Mouse (Mus musculus): ENCODE results near the gene Rin2. TPM values are rescaled to one million over a fixed set of nuclear protein-coding genes. Genes with fewer than 3 reads are reported as not detected.

Rin2 gene
- polyA plus RNA-seq, 1 experiment from 2014 or later, result 26.7 TPM

DNA sequence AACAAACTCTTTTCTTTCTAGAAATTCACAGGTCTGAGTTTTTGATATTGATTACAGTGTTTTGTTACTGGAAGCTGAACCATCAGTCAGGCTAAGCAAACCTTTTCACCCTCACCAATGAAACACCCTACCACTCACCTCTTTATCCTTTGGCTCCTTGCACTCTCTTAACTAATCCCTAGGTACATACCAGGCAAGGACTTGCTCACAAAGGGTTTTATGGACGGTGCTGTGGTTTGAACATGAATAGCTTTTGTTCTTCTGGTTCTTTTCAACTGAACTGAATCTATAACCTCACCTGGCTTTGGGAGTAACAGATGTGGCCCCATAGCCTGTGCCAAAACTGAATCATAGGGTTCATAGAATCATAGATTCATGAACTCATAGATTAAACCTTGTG, 71.4 kb downstream of the Rin2 start:
- DNase-seq (no peak), ATAC-seq (ENCODE audit: insufficient read depth) (no peak)
- H3K36me3 ChIP-seq (ENCODE audit: insufficient read depth), result no peaks in the 10 kb centered on the region
- TF ChIP-seq CTCF (IDR thresholded peaks at IDR 0.05; ENCODE audit: low read depth), result no peak
- H3K27me3 ChIP-seq (ENCODE audit: insufficient read depth, low read length), result no peaks in the 10 kb centered on the region
- H3K4me2 ChIP-seq, result no peak overlapping the region
- no peaks in the 10 kb centered on the region for H3K4me1 ChIP-seq (ENCODE audit: insufficient read depth)
- no peak overlapping the region for H3K9ac ChIP-seq
- H3K27ac ChIP-seq (ENCODE audit: low read depth), result no peak overlapping the region
- WGBS, result 55% methylated on average over 1 of the region's 1 CpGs
- no peak overlapping the region for H3K4me3 ChIP-seq (ENCODE audit: low read depth, low read length)
- H3K9me3 ChIP-seq (ENCODE audit: low read depth, low read length), result no peaks in the 10 kb centered on the region

DNA sequence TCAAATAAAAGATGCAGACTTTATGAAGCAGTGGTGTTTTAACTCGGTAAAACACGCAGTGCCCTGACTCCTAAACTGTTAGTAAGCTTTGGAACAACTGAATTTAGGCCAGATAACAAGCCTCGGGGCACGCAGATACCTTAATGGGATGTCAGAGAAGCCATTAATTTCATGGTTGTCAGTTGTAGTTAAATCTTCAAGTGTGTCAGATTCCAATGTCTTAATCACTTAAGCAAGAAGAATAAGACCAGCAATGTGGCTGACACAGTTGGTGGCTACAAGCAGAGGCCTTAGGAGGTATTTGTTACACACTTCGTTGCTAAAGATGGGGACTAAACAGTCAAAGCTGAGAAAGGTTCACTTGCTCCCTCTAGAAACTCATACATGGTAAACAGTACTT, 74.6 kb downstream of the Rin2 start:
- no peak for DNase-seq
- WGBS, result 62% methylated on average over 5 of the region's 5 CpGs

DNA sequence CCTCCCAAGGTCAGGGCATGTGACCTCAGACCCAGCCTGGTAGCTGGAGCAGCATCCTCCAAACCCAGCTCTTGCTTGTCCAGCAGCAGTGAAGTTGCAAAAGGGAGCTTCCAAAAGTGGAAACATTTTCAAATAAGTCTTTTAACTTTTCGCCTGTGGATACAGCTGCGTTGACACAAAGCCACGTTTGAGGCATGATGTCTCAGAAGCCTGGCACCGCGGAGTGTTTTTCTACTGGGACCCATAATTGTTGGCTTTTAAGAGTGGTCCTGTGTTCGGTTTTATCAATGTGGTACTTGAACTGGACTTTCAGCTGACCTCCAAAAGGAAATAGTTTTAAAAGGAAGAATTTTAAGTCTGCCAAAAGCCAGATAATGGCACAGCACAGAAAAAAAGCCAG, 77.6 kb downstream of the Rin2 start:
- no peak overlapping the region for H3K4me3 ChIP-seq (ENCODE audit: low read depth, low read length)
- ATAC-seq (ENCODE audit: insufficient read depth) (no peak), DNase-seq (no peak)
- H3K36me3 ChIP-seq (ENCODE audit: insufficient read depth), result no peaks in the 10 kb centered on the region
- no peak overlapping the region for H3K4me2 ChIP-seq
- H3K27ac ChIP-seq (ENCODE audit: low read depth), result no peak overlapping the region
- no peaks in the 10 kb centered on the region for H3K4me1 ChIP-seq (ENCODE audit: insufficient read depth)
- no peaks in the 10 kb centered on the region for H3K27me3 ChIP-seq (ENCODE audit: insufficient read depth, low read length)
- WGBS, result 55% methylated on average over 6 of the region's 6 CpGs
- H3K9me3 ChIP-seq (ENCODE audit: low read depth, low read length), result no peaks in the 10 kb centered on the region
- no peak overlapping the region for H3K9ac ChIP-seq
- TF ChIP-seq CTCF (IDR thresholded peaks at IDR 0.05; ENCODE audit: low read depth), result no peak

More for the DNA sequence above, 74.6 kb downstream of the Rin2 start:
- no peak overlapping the region for H3K27ac ChIP-seq (ENCODE audit: low read depth)
- ATAC-seq (ENCODE audit: insufficient read depth), result no peak
- H3K9me3 ChIP-seq (ENCODE audit: low read depth, low read length), result no peaks in the 10 kb centered on the region
- H3K9ac ChIP-seq, result no peak overlapping the region
- H3K4me2 ChIP-seq, result no peak overlapping the region
- no peak overlapping the region for H3K4me3 ChIP-seq (ENCODE audit: low read depth, low read length)
- H3K4me1 ChIP-seq (ENCODE audit: insufficient read depth), result no peaks in the 10 kb centered on the region
- H3K27me3 ChIP-seq (ENCODE audit: insufficient read depth, low read length), result no peaks in the 10 kb centered on the region
- H3K36me3 ChIP-seq (ENCODE audit: insufficient read depth), result no peaks in the 10 kb centered on the region
- no peak for TF ChIP-seq CTCF (IDR thresholded peaks at IDR 0.05; ENCODE audit: low read depth)

DNA sequence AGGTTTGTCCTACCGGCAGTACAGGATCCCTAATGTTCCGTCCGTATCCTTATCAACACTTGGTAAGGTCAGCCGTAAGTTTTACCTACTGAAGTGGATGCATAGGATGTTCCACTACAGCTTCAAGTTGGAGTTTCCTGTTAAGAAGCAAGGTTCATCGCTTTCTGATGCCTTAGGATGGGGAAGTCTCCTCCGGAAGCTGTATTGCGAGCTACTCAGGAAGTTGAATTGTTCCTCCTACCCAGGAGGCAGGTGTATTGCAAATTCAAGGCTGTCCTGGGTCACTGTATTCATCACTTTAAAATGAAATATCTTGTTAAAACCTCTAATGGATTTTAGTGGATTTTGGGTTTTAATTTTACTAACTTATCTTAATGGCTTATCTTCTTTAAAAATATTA, 79.0 kb downstream of the Rin2 start:
- Histone ChIP-seq H3K9ac (no peak overlapping the region), H3K36me3 (ENCODE audit: insufficient read depth) (no peaks in the 10 kb centered on the region), H3K4me3 (ENCODE audit: low read depth, low read length) (no peak overlapping the region), H3K4me2 (no peak overlapping the region), H3K27me3 (ENCODE audit: insufficient read depth, low read length) (no peaks in the 10 kb centered on the region), H3K9me3 (ENCODE audit: low read depth, low read length) (no peaks in the 10 kb centered on the region), H3K27ac (ENCODE audit: low read depth) (no peak overlapping the region), H3K4me1 (ENCODE audit: insufficient read depth) (no peaks in the 10 kb centered on the region)
- DNase-seq (no peak), ATAC-seq (ENCODE audit: insufficient read depth) (no peak)
- WGBS, result 67% methylated on average over 7 of the region's 7 CpGs
- TF ChIP-seq CTCF (IDR thresholded peaks at IDR 0.05; ENCODE audit: low read depth), result no peak

DNA sequence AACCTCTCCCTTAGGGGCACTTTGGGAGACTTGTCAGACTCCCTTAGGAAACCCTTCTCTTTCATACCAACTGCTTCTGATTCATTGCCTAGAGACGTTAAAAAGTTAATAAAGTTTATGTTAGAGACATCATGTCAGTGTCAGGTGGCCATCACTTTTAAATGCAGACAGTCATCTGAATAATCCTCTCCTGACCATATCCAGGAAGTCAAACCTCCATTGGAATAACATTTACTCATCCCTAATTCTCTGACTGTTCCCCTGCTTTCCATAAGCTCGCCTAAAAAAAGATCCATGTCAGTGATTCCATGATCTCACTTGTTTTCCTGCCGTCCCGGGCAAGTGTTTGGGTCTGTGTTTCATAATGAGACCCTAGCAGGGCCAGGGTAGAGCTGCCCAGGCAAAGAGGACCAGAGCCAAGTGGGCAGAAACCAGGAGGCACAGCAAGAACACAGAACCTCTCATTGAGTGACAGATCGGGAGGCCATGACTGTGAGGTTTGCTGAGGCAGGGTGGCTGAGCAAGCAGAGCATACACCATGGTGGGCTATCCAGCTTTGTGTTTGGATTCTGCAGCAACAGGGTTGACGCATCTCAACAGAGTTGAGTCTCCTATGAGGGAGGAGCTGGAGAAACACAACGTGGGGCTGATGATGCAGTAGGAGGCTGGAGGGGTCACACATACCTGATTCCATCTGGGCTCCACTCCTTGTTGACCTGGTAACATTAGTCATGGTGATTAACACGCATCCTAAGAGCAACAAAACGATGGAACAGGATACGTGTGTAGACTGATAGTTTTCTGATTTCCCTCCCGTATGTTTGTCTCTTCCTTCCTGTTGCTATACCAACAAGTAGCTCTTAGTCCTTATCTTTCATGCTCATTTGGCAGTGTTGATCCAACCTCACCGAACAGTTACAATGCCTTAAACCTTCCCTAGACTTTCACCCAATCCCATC, 81.1 kb downstream of the Rin2 start:
- DNase-seq (no peak), ATAC-seq (ENCODE audit: insufficient read depth) (no peak)
- Histone ChIP-seq H3K4me3 (ENCODE audit: low read depth, low read length) (no peak overlapping the region), H3K4me2 (no peak overlapping the region), H3K9ac (no peak overlapping the region), H3K9me3 (ENCODE audit: low read depth, low read length) (no peaks in the 10 kb centered on the region), H3K4me1 (ENCODE audit: insufficient read depth) (no peaks in the 10 kb centered on the region; the same call in 1 of the 2 replicates), H3K36me3 (ENCODE audit: insufficient read depth) (no peaks in the 10 kb centered on the region), H3K27ac (ENCODE audit: low read depth) (no peak overlapping the region), H3K27me3 (ENCODE audit: insufficient read depth, low read length) (no peaks in the 10 kb centered on the region)
- TF ChIP-seq CTCF (IDR thresholded peaks at IDR 0.05; ENCODE audit: low read depth), result no peak
- 77% methylated on average over 12 of the region's 12 CpGs for WGBS

DNA sequence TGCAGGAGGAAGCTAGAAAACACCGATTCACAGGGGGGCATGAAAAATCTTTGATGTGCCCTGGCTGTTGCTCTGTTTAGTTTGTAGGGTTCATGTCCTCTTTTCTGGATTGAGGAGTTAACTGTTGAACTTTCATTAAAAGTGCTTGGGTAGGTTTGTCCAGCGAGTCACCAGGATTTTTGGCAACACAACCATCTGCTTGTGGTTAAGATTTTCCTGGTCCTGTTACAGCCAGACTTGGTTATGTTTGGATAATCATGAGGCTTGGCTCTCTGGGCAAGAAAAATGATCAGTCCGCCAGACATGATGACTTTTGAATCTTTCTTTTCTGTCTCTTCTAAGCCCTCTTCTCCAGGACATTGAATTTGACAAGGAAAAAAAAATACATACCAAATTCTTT, 85.1 kb downstream of the Rin2 start:
- no peak for ATAC-seq (ENCODE audit: insufficient read depth)
- no peak for DNase-seq

DNA sequence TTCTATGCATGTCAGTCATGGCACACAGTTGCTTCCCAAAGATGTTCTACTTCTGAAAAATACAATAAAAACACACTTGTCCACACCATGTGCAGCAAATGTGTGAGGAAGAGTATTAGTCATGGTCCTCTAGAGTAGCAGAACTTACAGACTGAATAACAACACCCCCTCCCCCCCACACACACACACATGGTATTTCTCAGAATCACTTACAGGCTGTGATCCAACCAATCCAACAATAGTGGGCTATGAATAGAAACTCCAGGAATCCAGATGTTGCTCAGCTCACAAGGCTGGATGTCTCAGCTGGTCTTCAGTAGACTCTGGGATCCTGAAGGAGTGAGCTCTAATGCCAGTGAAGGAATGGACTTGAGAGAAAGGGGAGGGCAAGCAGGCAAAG, 86.4 kb downstream of the Rin2 start:
- H3K4me1 ChIP-seq (ENCODE audit: insufficient read depth), result no peaks in the 10 kb centered on the region; the same call in 1 of the 2 replicates
- H3K27me3 ChIP-seq (ENCODE audit: insufficient read depth, low read length), result no peaks in the 10 kb centered on the region
- ATAC-seq (ENCODE audit: insufficient read depth), result no peak
- H3K27ac ChIP-seq (ENCODE audit: low read depth), result no peak overlapping the region
- DNase-seq, result no peak
- H3K4me3 ChIP-seq (ENCODE audit: low read depth, low read length), result no peak overlapping the region
- TF ChIP-seq CTCF (IDR thresholded peaks at IDR 0.05; ENCODE audit: low read depth), result no peak
- H3K9me3 ChIP-seq (ENCODE audit: low read depth, low read length), result no peaks in the 10 kb centered on the region
- no peak overlapping the region for H3K4me2 ChIP-seq
- no peak overlapping the region for H3K9ac ChIP-seq
- H3K36me3 ChIP-seq (ENCODE audit: insufficient read depth), result no peaks in the 10 kb centered on the region

More for the DNA sequence above, 85.1 kb downstream of the Rin2 start:
- Histone ChIP-seq H3K27me3 (ENCODE audit: insufficient read depth, low read length) (no peaks in the 10 kb centered on the region), H3K9me3 (ENCODE audit: low read depth, low read length) (no peaks in the 10 kb centered on the region), H3K36me3 (ENCODE audit: insufficient read depth) (no peaks in the 10 kb centered on the region), H3K4me1 (ENCODE audit: insufficient read depth) (no peaks in the 10 kb centered on the region; the same call in 1 of the 2 replicates), H3K27ac (ENCODE audit: low read depth) (no peak overlapping the region), H3K4me2 (no peak overlapping the region), H3K4me3 (ENCODE audit: low read depth, low read length) (no peak overlapping the region), H3K9ac (no peak overlapping the region)
- TF ChIP-seq CTCF (IDR thresholded peaks at IDR 0.05; ENCODE audit: low read depth), result no peak
- 42% methylated on average over 3 of the region's 3 CpGs for WGBS
